Mouse (Mus musculus) liver, postnatal 0 days (tissue): ENCODE data around the gene Olfr715b.

Source experiments
- CTCF ChIP-seq: sonication (generic); IDR thresholded peaks from 2 replicates; pipeline ENCODE4 v1.5.1; 2016; ENCODE audit warnings: antibody characterized with exemption, low read depth
- EP300 ChIP-seq: IDR thresholded peaks from 2 replicates; pipeline ENCODE4 v1.6.1; 2016; ENCODE audit warnings: antibody characterized with exemption, low read depth, mild to moderate bottlenecking

DNA sequence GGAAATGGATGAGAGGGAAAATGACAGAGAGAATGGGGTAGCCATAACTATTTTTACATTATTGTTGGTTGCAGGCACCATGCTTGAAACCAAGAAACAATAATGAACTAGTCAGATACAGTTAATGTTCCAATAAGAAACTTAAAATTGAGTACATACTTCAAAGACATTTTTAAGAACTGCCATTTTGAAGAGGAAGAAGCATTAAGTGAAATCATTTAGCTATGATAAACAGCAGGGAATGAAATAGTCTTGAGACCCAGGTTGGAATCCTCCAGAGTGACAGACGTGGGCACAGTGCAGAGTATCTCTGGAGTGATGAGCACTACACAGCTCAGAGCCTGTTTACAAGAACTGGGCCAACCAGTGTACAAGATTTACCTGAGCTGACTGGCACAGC is 17.2 kb downstream of the Olfr715b start, which contains the start of gene Olfr17:
- TF ChIP-seq CTCF, result no peak
- no peak for TF ChIP-seq EP300
